Mouse (Mus musculus) hindbrain, embryonic 15.5 days (tissue): Measurements from ENCODE around the gene Gm10428. TPM values are rescaled to one million over a fixed set of nuclear protein-coding genes. Genes with fewer than 3 reads are reported as not detected.
"Not testable (repeated sequence)": the region's sequence is repeated elsewhere in the genome, so short reads cannot be mapped to it uniquely, and the experiment has no call there.

ENCODE experiments used
- ATAC-seq: fragments of 200-750 bp; cut with Nextera tagmentation; 2 replicates; pipeline ENCODE4 v1.8.0; 2017; ENCODE audit warnings: low read depth, moderate number of reproducible peaks, moderate TSS enrichment; ENCODE audit not compliant: low FRiP score
- H3K27ac ChIP-seq: fragments of 300-500 bp; sonication (generic); replicated peaks from 2 replicates; pipeline ENCODE4 v1.5.1; 2015; ENCODE audit warnings: mild to moderate bottlenecking, inconsistent platforms
- H3K27me3 ChIP-seq: fragments of 300-500 bp; sonication (generic); 2 replicates; pipeline ENCODE4 v1.6.1; 2015; ENCODE audit warnings: control low read depth, inconsistent platforms
- H3K36me3 ChIP-seq: fragments of 300-500 bp; sonication (generic); 2 replicates; pipeline ENCODE4 v1.6.1; 2015; ENCODE audit warnings: control low read depth, inconsistent platforms
- H3K4me1 ChIP-seq: fragments of 300-500 bp; sonication (generic); replicated peaks from 2 replicates; pipeline ENCODE4 v1.6.1; 2015; ENCODE audit warnings: control low read depth, inconsistent platforms
- H3K4me2 ChIP-seq: fragments of 300-500 bp; sonication (generic); 2 replicates; pipeline ENCODE4 v1.6.1; 2015; ENCODE audit warnings: moderate library complexity, mild to moderate bottlenecking, inconsistent platforms
- H3K4me3 ChIP-seq: fragments of 300-500 bp; sonication (generic); 2 replicates; pipeline ENCODE4 v1.5.1; 2015; ENCODE audit warnings: mild to moderate bottlenecking, inconsistent platforms
- H3K9ac ChIP-seq: fragments of 300-500 bp; sonication (generic); 2 replicates; pipeline ENCODE4 v1.6.1; 2015; ENCODE audit warnings: inconsistent platforms
- H3K9me3 ChIP-seq: fragments of 300-500 bp; sonication (generic); 2 replicates; pipeline ENCODE4 v1.6.1; 2016; ENCODE audit warnings: control low read depth, inconsistent platforms
- WGBS: fragments of 180-500 bp; shearing (Covaris S2); methylation state at CpG from one replicate; pipeline ENCODE4 v1.1.7; 2015; 5-methylcytosine and 5-hydroxymethylcytosine counted together
- polyA plus RNA-seq: library from polyadenylated mRNA; unstranded; fragments of >200 nt; fragmentation: Nextera tagmentation; extraction: Ambion mirVana; gene quantifications from 2 replicates; pipeline ENCODE4 v1.2.1, GENCODE M21; 2015

The Gm10428 gene
- polyA plus RNA-seq, 1 experiment from 2014 or later = not detected

DNA sequence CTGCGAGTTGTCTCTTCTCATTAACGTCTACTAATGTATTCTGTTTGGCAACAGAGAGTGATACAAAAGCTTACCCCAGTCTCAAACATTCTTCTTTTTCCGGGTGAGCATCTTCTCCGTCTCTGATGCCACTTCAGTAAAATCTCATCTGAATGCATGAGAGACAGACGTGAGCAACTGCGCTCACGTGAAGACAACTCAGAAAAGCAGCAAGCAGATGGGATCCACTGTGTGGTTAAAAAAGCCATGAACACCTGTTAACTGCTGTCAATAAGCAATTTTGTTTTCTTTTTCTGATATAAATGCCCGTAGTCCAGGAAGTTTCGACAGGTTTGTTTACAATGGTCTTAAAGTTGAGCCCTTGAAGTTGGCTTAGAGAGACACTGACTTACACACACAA lies 5.7 kb upstream of the Gm10428 start:
- Histone ChIP-seq H3K9ac (no peak overlapping the region), H3K9me3 (no peaks in the 10 kb centered on the region), H3K27ac (no peak overlapping the region), H3K4me3 (no peak overlapping the region), H3K4me1 (peaks cover 11% of the 10 kb centered on the region; the same call in 1 of the 2 replicates), H3K27me3 (0 out of 2 replicates have a peak, but pooled peaks cover 4% of the 10 kb centered on the region), H3K4me2 (no peak overlapping the region), H3K36me3 (no peaks in the 10 kb centered on the region)
- no peak for ATAC-seq
- WGBS = 80% methylated on average over 9 of the region's 9 CpGs

DNA sequence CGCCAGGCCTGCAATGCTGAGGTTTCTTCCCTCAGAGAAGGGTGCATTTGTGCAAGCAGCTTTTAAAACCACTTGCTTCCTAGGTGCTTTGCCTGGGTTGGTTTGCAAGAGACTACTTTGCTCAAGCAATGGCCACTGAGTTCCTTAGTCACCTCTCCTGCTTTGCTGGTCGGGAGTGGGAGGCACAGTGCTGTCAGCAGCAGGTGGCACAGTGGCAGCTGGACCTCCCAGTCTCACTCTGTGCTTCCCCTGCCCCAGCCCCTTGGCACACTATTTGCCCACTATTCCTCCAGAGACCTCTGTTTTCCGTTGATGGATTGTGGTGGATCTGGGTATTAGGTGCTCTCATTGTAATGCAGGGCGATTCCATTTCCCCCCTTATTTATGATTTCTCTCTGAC lies 4.8 kb upstream of the Gm10428 start:
- peaks cover 11% of the 10 kb centered on the region; the same call in 1 of the 2 replicates for H3K4me1 ChIP-seq
- WGBS = 74% methylated on average over 4 of the region's 4 CpGs
- no peak for ATAC-seq
- no peak overlapping the region for H3K9ac ChIP-seq
- H3K4me3 ChIP-seq = no peak overlapping the region
- no peaks in the 10 kb centered on the region for H3K36me3 ChIP-seq
- H3K27ac ChIP-seq = no peak overlapping the region
- 0 out of 2 replicates have a peak, but pooled peaks cover 4% of the 10 kb centered on the region for H3K27me3 ChIP-seq
- no peak overlapping the region for H3K4me2 ChIP-seq
- no peaks in the 10 kb centered on the region for H3K9me3 ChIP-seq

DNA sequence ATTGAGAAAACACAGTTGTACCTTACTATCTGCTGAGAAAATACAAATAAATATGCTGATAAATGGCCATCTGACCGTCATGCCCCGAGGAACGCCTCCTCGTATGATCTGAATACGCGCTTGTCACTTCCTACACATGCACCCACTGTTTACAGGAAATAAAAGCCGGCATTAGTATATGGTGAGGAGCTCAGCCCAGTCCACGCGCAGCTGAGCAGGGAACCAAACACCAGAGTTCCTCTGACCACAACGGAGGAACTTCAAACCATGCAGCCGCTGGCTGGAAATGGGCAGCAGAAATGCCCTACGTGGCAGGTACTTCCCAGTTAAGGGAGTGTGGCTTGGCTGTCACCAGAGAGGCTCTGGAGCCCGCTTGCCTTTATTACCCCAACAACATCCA lies 3.5 kb upstream of the Gm10428 start:
- ATAC-seq, H3K4me3 ChIP-seq, H3K27me3 ChIP-seq, H3K36me3 ChIP-seq, H3K9me3 ChIP-seq, H3K27ac ChIP-seq, H3K4me2 ChIP-seq, H3K9ac ChIP-seq: not testable (repeated sequence)
- WGBS = 90% methylated on average over 13 of the region's 13 CpGs
- H3K4me1 ChIP-seq = peaks cover 11% of the 10 kb centered on the region; the same call in 1 of the 2 replicates

DNA sequence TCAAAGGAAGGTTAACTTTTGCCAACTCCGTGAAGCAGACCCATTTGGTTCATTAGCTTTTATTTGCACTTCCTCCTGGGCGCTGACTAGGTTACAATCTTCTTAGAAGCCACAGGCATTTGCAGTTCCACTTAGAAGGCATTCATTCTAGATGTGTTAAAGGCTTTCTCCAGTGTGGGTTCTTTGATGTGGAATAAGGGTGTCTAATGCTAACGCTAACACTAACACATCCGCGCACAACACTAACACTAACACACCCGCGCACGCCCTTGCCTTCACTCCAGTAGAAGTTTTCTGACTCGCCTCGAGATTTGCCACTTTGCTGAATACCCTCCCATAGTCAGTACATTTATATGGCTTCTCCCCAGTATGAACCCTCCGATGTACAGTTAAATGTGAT lies 709 bp upstream of the Gm10428 start:
- no peaks in the 10 kb centered on the region for H3K9me3 ChIP-seq
- no peak overlapping the region for H3K4me2 ChIP-seq
- no peak for ATAC-seq
- 80% methylated on average over 11 of the region's 11 CpGs for WGBS
- H3K9ac ChIP-seq = no peak overlapping the region
- H3K4me3 ChIP-seq = no peak overlapping the region
- 0 out of 2 replicates have a peak, but pooled peaks cover 4% of the 10 kb centered on the region for H3K27me3 ChIP-seq
- no peak overlapping the region for H3K27ac ChIP-seq
- peaks cover 6% of the 10 kb centered on the region; the same call in 1 of the 2 replicates for H3K4me1 ChIP-seq
- H3K36me3 ChIP-seq = no peaks in the 10 kb centered on the region

DNA sequence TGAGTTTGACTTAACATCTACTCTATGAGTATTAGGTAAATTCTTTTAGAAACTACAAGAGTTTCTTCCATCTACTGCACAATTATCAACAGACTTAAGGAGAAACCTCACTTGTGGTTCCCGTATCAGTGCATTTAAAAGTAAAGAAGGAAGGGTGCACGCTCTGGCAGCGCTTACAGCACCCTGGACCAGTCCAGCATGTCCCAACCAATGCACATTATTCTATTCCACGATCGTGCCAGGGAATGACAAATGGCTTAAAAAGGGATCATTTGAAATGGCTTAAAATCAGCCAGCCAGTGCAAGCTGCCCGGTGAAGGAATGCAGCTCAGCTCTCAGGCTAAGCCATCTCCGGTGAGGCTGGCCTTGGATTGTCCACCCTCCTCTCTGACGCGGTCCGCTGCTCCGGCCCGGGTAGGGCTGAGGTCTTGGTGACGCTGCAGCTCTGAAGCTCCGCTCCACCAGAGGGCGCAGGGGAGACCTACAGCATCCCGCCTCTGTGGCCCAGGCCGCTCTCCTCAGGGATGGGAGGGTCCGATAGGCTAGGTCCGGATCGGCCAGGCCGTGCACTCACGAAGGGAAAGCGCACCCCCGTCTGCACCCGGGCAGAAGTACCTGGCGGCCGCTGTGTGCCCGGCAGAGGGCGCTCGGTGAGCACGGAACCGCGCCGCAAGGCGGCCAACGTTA lies 3.7 kb downstream of the Gm10428 start:
- H3K36me3 ChIP-seq = no peaks in the 10 kb centered on the region
- peak; percentile 98 for ATAC-seq
- H3K4me2 ChIP-seq = peak overlapping the region; percentile 75
- peak overlapping the region; percentile 45 for H3K9ac ChIP-seq
- peak overlapping the region; percentile 46 for H3K4me3 ChIP-seq
- H3K27me3 ChIP-seq = 0 out of 2 replicates have a peak, but pooled peaks cover 5% of the 10 kb centered on the region
- peaks cover 11% of the 10 kb centered on the region; the same call in 1 of the 2 replicates for H3K4me1 ChIP-seq
- H3K27ac ChIP-seq = peak overlapping the region; percentile 25; the same call in 1 of the 2 replicates
- 8% methylated on average over 36 of the region's 36 CpGs for WGBS
- no peaks in the 10 kb centered on the region for H3K9me3 ChIP-seq

DNA sequence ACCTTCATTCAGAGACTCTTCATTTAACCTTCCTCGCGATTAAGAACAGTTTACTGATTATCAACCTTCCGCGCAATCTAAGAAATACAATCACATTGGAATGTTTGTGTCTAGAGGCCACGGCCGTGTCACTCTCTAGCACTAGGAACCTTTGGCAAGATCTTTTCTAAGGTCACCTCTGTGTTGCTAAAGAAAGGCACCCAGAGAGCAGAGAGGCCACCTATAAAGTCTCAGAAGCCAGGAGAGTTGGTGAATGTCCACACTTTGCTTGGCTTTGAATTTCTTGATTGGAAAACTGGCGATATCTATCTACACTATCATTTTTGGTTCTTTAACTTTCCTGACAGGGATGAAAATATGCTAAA lies 4.2 kb downstream of the Gm10428 start:
- Histone ChIP-seq H3K27ac (no peak overlapping the region), H3K4me3 (peak overlapping the region; percentile 46), H3K4me1 (peaks cover 11% of the 10 kb centered on the region; the same call in 1 of the 2 replicates), H3K4me2 (peak overlapping the region; percentile 75), H3K9ac (peak overlapping the region; percentile 45), H3K27me3 (0 out of 2 replicates have a peak, but pooled peaks cover 5% of the 10 kb centered on the region), H3K36me3 (no peaks in the 10 kb centered on the region), H3K9me3 (no peaks in the 10 kb centered on the region)
- WGBS = 9% methylated on average over 7 of the region's 7 CpGs
- no peak for ATAC-seq

DNA sequence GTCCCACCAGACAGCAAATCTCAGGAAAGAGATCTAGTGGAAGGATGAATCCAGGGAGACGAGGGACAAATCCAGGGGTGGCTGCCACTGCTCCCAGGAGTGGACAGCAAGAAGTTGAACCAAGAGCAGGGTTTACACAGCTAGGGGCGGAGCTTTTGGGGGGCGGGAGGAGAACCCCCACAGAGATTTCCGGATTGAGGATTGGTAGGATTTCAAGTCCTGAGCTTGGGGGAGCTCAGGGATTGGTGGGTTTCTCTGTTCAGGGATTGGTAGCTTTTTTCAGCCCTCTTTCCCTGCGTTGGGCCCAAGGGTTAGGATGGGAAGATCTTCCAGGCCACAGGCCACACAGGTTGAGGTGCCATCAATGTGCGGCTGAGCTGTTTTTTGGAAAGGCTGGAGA lies 5.0 kb downstream of the Gm10428 start:
- no peak overlapping the region for H3K4me2 ChIP-seq
- H3K36me3 ChIP-seq = no peaks in the 10 kb centered on the region
- 0 out of 2 replicates have a peak, but pooled peaks cover 5% of the 10 kb centered on the region for H3K27me3 ChIP-seq
- H3K4me3 ChIP-seq = no peak overlapping the region
- H3K9ac ChIP-seq = no peak overlapping the region
- peaks cover 11% of the 10 kb centered on the region; the same call in 1 of the 2 replicates for H3K4me1 ChIP-seq
- 82% methylated on average over 6 of the region's 6 CpGs for WGBS
- no peak overlapping the region for H3K27ac ChIP-seq
- ATAC-seq = no peak
- H3K9me3 ChIP-seq = no peaks in the 10 kb centered on the region

DNA sequence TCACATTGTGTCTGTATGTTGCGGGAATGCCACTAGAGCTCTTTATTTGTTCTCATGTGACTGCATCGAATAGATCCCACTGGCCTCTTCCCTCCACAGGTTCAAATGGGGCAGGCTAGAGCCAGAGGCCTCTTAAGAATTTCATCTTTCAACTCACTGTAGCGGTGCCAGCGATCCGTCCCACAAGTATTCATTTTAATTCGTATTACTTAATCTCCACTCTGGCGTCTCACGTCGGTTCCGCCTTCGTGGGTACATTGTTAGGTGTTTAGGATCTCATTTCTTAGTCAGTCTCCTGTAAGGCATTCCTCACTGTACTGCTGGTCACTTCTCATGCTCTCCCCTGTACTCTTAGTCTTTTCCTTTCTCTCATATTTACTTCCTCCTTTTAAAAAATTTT lies 5.6 kb downstream of the Gm10428 start:
- no peak overlapping the region for H3K27ac ChIP-seq
- H3K9ac ChIP-seq = no peak overlapping the region
- H3K4me2 ChIP-seq = no peak overlapping the region
- 82% methylated on average over 11 of the region's 11 CpGs for WGBS
- H3K36me3 ChIP-seq = no peaks in the 10 kb centered on the region
- ATAC-seq = no peak
- no peaks in the 10 kb centered on the region for H3K9me3 ChIP-seq
- H3K4me3 ChIP-seq = no peak overlapping the region
- peaks cover 11% of the 10 kb centered on the region; the same call in 1 of the 2 replicates for H3K4me1 ChIP-seq
- 0 out of 2 replicates have a peak, but pooled peaks cover 5% of the 10 kb centered on the region for H3K27me3 ChIP-seq

DNA sequence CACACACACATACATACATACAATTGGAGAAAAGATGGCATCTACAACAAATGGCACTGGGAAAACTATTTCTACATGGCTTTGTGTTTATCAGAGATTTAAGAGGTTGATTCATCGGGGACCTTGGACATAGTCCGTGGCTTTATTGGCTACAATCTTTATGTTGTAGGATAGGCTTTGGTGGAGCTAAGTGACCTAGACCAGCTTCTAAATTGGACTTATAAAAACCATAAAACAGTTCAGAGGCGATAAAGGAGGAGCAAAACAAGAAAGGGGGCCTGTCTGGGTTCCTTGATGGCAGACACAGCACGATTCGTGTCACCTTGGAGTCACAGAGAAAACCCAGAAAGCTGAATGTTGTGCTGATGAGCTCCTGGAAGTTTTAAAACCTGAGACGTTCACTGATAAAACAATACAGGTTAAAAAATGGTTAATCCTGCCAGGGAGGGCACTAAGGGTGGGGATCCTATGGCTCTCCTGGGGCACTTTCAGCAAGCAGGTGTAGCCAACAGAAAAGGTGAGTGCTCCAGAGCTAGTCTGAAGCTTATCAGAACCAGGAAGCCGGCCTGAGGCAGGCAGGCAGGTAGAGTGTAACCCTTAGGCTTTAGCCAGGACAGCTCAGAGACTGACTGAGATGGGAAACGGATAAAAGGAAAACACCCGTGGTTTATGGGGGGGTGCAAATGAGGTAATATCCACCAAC lies 8.0 kb downstream of the Gm10428 start:
- Histone ChIP-seq H3K27me3 (0 out of 2 replicates have a peak, but pooled peaks cover 5% of the 10 kb centered on the region), H3K9me3 (no peaks in the 10 kb centered on the region), H3K36me3 (no peaks in the 10 kb centered on the region), H3K4me3 (no peak overlapping the region), H3K4me2 (no peak overlapping the region), H3K27ac (no peak overlapping the region), H3K9ac (no peak overlapping the region), H3K4me1 (peaks cover 11% of the 10 kb centered on the region; the same call in 1 of the 2 replicates)
- no peak for ATAC-seq
- WGBS = 78% methylated on average over 9 of the region's 9 CpGs

DNA sequence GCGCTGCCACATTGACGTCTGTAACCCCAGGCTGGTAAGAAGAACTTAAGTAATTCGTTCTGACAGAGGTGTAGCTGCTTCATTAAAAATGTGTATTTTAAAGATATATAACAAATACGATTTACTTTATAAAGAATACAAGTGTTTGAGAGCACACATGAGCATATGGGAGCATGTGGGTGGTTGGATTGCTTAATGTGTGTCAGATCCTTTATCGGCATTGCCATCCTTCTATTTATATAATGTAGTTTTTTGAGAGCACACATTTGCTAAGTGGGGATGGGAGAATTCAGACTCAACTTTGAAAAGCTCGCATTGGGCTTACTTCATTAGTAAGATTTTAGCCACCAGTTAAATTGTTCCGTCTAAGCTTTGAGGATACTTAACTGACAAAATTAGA lies 23.6 kb downstream of the Gm10428 start:
- Histone ChIP-seq H3K4me2 (no peak overlapping the region), H3K27me3 (no peaks in the 10 kb centered on the region), H3K9me3 (peaks cover 32% of the 10 kb centered on the region), H3K36me3 (peaks cover 63% of the 10 kb centered on the region), H3K9ac (no peak overlapping the region), H3K4me1 (no peaks in the 10 kb centered on the region), H3K27ac (no peak overlapping the region), H3K4me3 (no peak overlapping the region)
- 97% methylated on average over 7 of the region's 7 CpGs for WGBS
- ATAC-seq = no peak

DNA sequence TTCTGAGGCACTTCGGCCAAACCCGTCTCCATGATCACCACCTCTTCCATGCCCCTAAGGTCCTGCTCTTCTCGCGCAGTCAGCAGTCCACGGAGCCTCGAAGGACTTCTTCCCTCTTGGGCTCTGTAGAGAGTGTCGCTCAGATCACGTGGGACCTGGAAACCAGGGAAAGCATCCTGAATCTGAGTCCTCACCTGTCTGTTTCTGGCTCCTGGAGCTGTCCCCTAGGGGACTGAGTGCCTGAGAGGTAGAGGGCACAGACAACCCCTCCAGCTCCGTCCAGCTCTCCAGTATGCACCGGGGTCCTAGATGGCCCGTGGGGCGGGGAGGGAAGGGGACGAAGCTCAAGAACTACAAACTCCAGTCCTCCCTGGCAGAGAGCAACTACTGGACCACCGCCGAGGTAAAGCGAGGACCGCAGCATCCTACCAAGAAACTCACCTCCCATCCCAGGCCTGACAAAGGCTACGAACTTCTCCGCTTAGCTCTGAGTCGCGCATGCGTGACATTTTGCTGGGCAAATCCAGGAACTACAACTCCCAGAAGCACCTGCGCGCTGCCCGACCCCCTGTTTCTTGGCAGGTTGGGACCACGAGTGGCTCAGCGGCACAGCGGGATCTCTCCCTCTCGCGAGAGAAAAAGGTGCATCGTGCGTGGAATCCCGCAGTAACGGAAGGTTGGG lies 36.2 kb downstream of the Gm10428 start, which contains the start of gene Zfp286:
TSS of gene Zfp286 (minus strand) at position 528 of the 682 bp plus-strand sequence.
- Histone ChIP-seq H3K27me3 (no peaks in the 10 kb centered on the region), H3K9ac (peak within 1 kb of the TSS; percentile 58), H3K4me2 (peak within 1 kb of the TSS; percentile 66), H3K4me1 (peaks cover 12% of the 10 kb centered on the region), H3K9me3 (no peaks in the 10 kb centered on the region), H3K4me3 (peak within 1 kb of the TSS; percentile 51), H3K27ac (peak within 1 kb of the TSS; percentile 82), H3K36me3 (peaks cover 22% of the 10 kb centered on the region)
- WGBS = 5% methylated on average over 34 of the region's 34 CpGs
- peak; percentile 95 for ATAC-seq

DNA sequence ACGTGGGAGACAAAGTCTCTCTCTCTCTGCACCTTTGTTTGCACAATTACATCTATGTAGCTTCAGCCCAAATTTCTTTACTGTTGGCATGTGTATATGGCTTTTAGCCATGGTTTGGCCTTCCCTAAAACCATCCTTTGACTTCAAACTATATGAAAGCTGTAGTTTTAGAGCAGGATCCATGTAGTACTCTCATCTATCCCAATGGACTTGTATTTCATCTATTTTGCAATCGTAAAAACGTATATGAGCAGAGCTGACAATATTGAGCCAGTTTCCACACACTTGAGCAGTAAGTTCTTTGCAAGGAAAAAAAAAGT lies 36.7 kb downstream of the Gm10428 start:
- peak overlapping the region; percentile 51 for H3K4me3 ChIP-seq
- peak overlapping the region; percentile 82 for H3K27ac ChIP-seq
- no peaks in the 10 kb centered on the region for H3K9me3 ChIP-seq
- H3K36me3 ChIP-seq = peaks cover 17% of the 10 kb centered on the region
- peaks cover 12% of the 10 kb centered on the region for H3K4me1 ChIP-seq
- peak overlapping the region; percentile 66 for H3K4me2 ChIP-seq
- peak overlapping the region; percentile 41 for H3K9ac ChIP-seq
- 57% methylated on average over 3 of the region's 3 CpGs for WGBS
- H3K27me3 ChIP-seq = no peaks in the 10 kb centered on the region
- no peak for ATAC-seq
